Mouse (Mus musculus): ENCODE results near the gene Znrf2. TPM values are rescaled to one million over a fixed set of nuclear protein-coding genes. Genes with fewer than 3 reads are reported as not detected.

Znrf2 gene
- 152 TPM for polyA plus RNA-seq (2017; shearing (Covaris generic))

DNA sequence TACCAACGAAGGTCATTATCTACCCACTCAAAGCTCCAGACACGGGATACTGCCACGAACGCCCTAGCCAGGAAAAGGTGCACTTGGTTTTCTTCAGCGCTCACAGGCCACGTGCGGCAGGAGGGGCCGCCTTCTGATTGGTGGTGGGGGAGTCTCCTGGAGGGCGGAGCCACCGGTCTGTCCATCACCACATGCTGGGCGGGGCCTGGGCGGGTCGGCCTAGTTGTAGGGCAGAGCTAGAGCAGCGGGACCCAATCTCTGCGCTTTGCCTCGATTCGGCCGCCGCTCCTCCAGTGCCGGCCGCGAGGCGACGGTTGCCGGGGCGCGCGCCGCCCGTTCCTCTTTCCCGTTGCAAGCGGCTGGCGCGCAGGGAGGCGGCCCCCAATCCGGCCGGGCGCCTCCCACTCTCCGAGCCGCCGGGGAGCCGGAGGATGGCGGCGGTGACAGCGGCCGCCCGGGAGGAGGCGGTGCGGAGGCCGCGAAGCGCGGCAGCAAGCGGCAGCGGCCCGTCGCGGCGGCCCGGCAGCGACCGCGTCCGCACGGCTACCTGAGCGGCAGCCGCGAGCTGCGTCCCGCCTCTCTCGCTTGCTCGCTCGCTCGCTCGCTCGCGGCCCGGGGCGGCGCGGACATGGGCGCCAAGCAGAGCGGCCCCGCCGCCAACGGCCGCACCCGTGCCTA is at the start of gene Znrf2:
Gene Znrf2, plus strand, starts transcription at position 529 of the 678 bp plus-strand sequence.

Other genes with a start within 250 kb of the Znrf2 start
- 3.4 TPM for gene Plekha8, start 221.8 kb upstream of the Znrf2 start, polyA plus RNA-seq (2017; shearing (Covaris generic))
- gene Fkbp14, start 219.6 kb upstream of the Znrf2 start, polyA plus RNA-seq (2017; shearing (Covaris generic)), result not detected
- gene Mturn, start 135.3 kb upstream of the Znrf2 start, polyA plus RNA-seq (2017; shearing (Covaris generic)), result 25.4 TPM
- gene Nod1, start 155.7 kb downstream of the Znrf2 start, polyA plus RNA-seq (2017; shearing (Covaris generic)), result 64.8 TPM
- gene Ggct, start 176.0 kb downstream of the Znrf2 start, polyA plus RNA-seq (2017; shearing (Covaris generic)), result 32.1 TPM
- 102 TPM for gene Gars, start 221.1 kb downstream of the Znrf2 start, polyA plus RNA-seq (2017; shearing (Covaris generic))